Mouse (Mus musculus) Patski (cell line): ENCODE data around the gene Clpsl2. TPM values are rescaled to one million over a fixed set of nuclear protein-coding genes. Genes with fewer than 3 reads are reported as not detected.

Source experiments
- ATAC-seq: fragments of 100-300 bp; one replicate; pipeline ENCODE4 v1.8.0; 2021
- CTCF ChIA-PET: fragments of 350-600 bp; sonication (Branson Sonifier 250); formaldehyde crosslinking; loops from one replicate; lab custom pipeline; 2022; ENCODE audit warnings: inconsistent platforms; lab: Charles Lee
- POLR2A ChIA-PET: fragments of 350-600 bp; sonication (Branson Sonifier 250); formaldehyde crosslinking; loops from one replicate; lab custom pipeline; 2022; ENCODE audit warnings: antibody characterized with exemption, inconsistent platforms; lab: Charles Lee
- DNase-seq: peaks from one replicate; pipeline ENCODE4 v3.0.0-alpha.2; 2011; ENCODE audit warnings: low read depth, low spot score
- H3K27me3 ChIP-seq: fragments of 371-371 bp; one replicate; pipeline ENCODE4 v1.5.1; 2021
- CTCF ChIP-seq: fragments of 100-300 bp; IDR thresholded peaks from one replicate; pipeline ENCODE4 v1.5.1; 2021
- in situ Hi-C: fragments of 300-500 bp; cut with MboI; formaldehyde crosslinking; loops from 3 replicates; pipeline ENCODE4 v1.11.1; 2018; ENCODE audit warnings: low pct_unique_long_range_greater_than_20kb, mixed read lengths
- polyA plus RNA-seq: library from polyadenylated mRNA; unstranded; gene quantifications from one replicate; pipeline ENCODE4 v1.2.3, GENCODE M21; 2021

Gene Clpsl2
- polyA plus RNA-seq, 1 experiment from 2014 or later: not detected

GRCm38 (mm10) chr17:28521071-28521726, 28.0 kb upstream of the Clpsl2 start:
- ATAC-seq: no peak
- ChIA-PET CTCF (interaction anchor here (1.1 kb wide), 1 partner anchor 44 kb away, joined by 4 read pairs; no protein-coding TSS in a partner anchor), POLR2A (interaction anchor here (0.7 kb wide), 1 partner anchor 114 kb away, joined by 6 read pairs; no protein-coding TSS in a partner anchor)
- DNase-seq: no peak
- in situ Hi-C loops: loop anchor here (5.0 kb wide), 1 partner anchor 104 kb away; no protein-coding TSS in a partner anchor
- no peak for TF ChIP-seq CTCF
- peaks cover 13% of the 10 kb centered on the region for H3K27me3 ChIP-seq

DNA sequence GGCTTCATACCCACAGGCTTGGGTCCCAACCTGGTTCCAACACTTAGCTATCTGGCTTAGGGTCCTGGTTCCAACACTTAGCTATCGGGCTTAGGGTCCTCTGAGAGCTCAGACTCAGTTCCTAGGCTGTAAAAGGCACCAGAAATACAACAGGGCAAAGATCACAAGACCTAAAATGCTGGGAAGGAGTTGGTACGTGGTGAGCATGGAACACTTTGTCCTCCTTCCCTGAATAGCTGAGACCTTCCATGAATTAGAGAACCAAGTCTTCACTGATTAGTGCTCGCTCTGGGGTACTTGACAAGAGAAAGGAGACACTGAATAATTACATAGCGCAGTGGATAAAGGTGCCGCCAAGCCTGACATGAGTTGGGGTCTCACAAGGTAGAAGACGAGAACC, 27.3 kb upstream of the Clpsl2 start:
- in situ Hi-C loops: loop anchor here (5.0 kb wide), 1 partner anchor 105 kb away; no protein-coding TSS in a partner anchor
- ChIA-PET POLR2A (no interaction called here), CTCF (no interaction called here)
- ATAC-seq (no peak), DNase-seq (no peak)
- H3K27me3 ChIP-seq: peaks cover 13% of the 10 kb centered on the region
- TF ChIP-seq CTCF: no peak

DNA sequence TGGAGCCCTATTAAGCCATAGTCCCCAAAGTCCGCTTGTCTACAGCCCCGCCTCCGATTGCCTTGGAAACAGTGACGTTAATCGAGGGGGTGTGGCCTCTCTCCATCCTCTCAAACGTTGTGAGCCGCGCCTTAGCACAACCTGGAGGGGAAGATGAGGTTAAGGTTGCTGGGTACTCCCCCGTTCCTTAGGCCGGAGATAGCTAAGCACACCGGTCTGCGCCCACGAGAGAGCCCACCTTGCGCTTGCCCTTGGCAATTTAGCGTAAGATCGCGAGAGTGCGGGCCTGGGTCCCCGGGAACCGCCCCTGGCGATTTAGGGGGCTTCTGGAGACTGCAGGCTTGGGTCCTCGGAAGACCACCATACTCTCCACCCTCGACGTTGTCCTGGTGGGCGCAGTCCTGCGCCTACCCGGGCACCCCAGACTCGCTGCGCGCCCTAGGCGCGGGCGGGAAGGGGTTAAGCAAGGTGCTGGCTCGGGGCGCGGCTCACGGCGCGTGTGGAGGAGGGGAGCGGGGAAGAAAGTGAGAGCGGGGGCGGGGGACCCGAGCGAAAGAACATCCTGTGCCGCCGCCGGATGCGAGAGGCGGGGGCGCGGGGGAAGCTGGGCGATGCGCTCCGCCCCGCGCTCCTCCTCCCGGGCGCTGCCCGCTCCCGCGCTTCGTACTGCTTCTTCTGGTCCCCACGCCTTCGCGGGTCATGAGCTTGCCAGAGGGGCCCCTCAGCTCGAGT, 26.4 kb upstream of the Clpsl2 start:
- peaks cover 13% of the 10 kb centered on the region for H3K27me3 ChIP-seq
- no peak for DNase-seq
- ChIA-PET POLR2A (interaction anchor here (0.7 kb wide), 1 partner anchor 24 kb away, joined by 3 read pairs; no protein-coding TSS in a partner anchor), CTCF (no interaction called here)
- in situ Hi-C loops: loop anchor here (5.0 kb wide), 1 partner anchor 105 kb away; no protein-coding TSS in a partner anchor
- TF ChIP-seq CTCF: no peak
- ATAC-seq: no peak

- in situ Hi-C loops: loop anchor here (5.0 kb wide), 1 partner anchor 106 kb away; no protein-coding TSS in a partner anchor
- TF ChIP-seq CTCF: no peak
- CTCF ChIA-PET: interaction anchor here (1.8 kb wide), 1 partner anchor 112 kb away, joined by 8 read pairs; no protein-coding TSS in a partner anchor
- POLR2A ChIA-PET: no interaction called here
- peaks cover 13% of the 10 kb centered on the region for H3K27me3 ChIP-seq
- no peak for ATAC-seq
- no peak for DNase-seq
Observed at GRCm38 (mm10) chr17:28523355-28524008, 25.7 kb upstream of the Clpsl2 start.

GRCm38 (mm10) chr17:28524009-28524695, 25.1 kb upstream of the Clpsl2 start:
- in situ Hi-C loops: loop anchor here (5.0 kb wide), 1 partner anchor 107 kb away; no protein-coding TSS in a partner anchor
- ATAC-seq: no peak

DNA sequence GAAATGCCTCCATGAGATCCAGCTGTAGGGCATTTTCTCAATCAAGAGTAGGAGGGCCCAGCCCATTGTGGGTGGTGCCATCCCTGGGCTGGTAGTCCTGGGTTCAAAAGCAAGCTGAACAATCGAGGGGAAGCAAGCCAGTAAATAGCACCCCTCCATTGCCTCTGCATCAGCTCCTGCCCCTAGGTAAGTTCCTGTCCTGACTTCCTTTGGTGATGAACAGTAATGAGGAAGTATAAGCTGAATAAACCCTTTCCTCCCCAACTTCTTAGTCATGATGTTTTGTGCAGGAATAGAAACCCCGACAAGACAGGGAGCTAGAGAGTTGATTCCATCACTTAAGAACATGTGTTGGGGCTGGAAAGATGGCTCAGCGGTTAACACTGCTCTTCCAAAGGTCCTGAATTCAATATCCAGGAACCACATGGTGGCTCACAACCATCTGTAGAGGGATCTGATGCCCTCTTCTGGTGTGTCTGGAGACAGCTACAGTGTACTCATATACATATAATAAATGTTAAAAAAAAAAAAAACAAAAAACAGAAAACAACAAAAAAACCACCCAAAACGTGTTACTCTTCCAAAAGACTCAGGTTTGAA, 24.3 kb upstream of the Clpsl2 start:
- ChIA-PET POLR2A (interaction anchor here (0.7 kb wide), 1 partner anchor 139 kb away, joined by 3 read pairs; no protein-coding TSS in a partner anchor), CTCF (interaction anchor here (0.7 to 2.2 kb wide), 6 partner anchors 42 to 139 kb away, joined by 3 to 11 read pairs (median 4); no protein-coding TSS in a partner anchor)
- H3K27me3 ChIP-seq: peaks cover 13% of the 10 kb centered on the region
- DNase-seq (no peak), ATAC-seq (no peak)
- in situ Hi-C loops: loop anchor here (5.0 to 25.0 kb wide), 2 partner anchors 108 to 313 kb away; partner anchors contain the start of gene Def6
- TF ChIP-seq CTCF: no peak

More at GRCm38 (mm10) chr17:28524009-28524695, 25.1 kb upstream of the Clpsl2 start:
- no peak for TF ChIP-seq CTCF
- H3K27me3 ChIP-seq: peaks cover 13% of the 10 kb centered on the region
- no peak for DNase-seq
- CTCF ChIA-PET: interaction anchor here (0.7 to 2.2 kb wide), 6 partner anchors 41 to 138 kb away, joined by 3 to 11 read pairs (median 4); no protein-coding TSS in a partner anchor
- POLR2A ChIA-PET: no interaction called here

GRCm38 (mm10) chr17:28527184-28528042, 21.8 kb upstream of the Clpsl2 start:
- in situ Hi-C loops: loop anchor here (25.0 kb wide), 1 partner anchor 315 kb away; the partner anchor contains the start of gene Def6
- ChIA-PET POLR2A (interaction anchor here (1.6 kb wide), 1 partner anchor 117 kb away, joined by 3 read pairs; no protein-coding TSS in a partner anchor), CTCF (interaction anchor here (0.8 to 3.5 kb wide), 20 partner anchors 10 to 301 kb away, joined by 3 to 20 read pairs (median 4); no protein-coding TSS in a partner anchor)
- peak; percentile 11 for ATAC-seq
- DNase-seq: no peak
- no peaks in the 10 kb centered on the region for H3K27me3 ChIP-seq
- no peak for TF ChIP-seq CTCF

DNA sequence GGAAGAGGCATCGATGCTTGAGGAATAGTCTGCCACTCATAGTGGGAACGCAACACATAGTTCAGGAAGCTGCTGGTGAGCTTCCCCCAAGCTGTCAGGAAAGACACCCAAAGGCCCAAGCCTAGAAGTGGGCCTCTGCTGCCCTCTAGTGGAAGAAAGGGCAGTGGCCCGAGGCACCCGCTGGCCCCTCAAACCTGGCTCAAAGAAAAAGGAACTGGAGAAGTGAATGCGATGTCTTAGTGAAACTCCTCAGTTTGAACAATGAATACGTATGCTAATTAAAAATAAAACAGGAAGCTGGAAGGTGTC, 21.2 kb upstream of the Clpsl2 start:
- POLR2A ChIA-PET: interaction anchor here (1.6 kb wide), 1 partner anchor 118 kb away, joined by 3 read pairs; no protein-coding TSS in a partner anchor
- DNase-seq (no peak), ATAC-seq (peak; percentile 55)
- no peaks in the 10 kb centered on the region for H3K27me3 ChIP-seq
- CTCF ChIA-PET: interaction anchor here (0.8 to 3.5 kb wide), 20 partner anchors 9 to 302 kb away, joined by 3 to 20 read pairs (median 4); no protein-coding TSS in a partner anchor
- in situ Hi-C loops: loop anchor here (25.0 kb wide), 1 partner anchor 316 kb away; the partner anchor contains the start of gene Def6
- TF ChIP-seq CTCF: peak; percentile 98
